Mouse (Mus musculus) urinary bladder, adult 18-20 months (tissue): ENCODE data around the gene Abca4.

Source experiments
- DNase-seq, 2 experiments: peaks; one replicate each; pipeline ENCODE4 v3.0.0; 2022; ENCODE audit warnings: low spot score in 2 of 2, mixed read lengths in 2 of 2

Gene Abca4

DNA sequence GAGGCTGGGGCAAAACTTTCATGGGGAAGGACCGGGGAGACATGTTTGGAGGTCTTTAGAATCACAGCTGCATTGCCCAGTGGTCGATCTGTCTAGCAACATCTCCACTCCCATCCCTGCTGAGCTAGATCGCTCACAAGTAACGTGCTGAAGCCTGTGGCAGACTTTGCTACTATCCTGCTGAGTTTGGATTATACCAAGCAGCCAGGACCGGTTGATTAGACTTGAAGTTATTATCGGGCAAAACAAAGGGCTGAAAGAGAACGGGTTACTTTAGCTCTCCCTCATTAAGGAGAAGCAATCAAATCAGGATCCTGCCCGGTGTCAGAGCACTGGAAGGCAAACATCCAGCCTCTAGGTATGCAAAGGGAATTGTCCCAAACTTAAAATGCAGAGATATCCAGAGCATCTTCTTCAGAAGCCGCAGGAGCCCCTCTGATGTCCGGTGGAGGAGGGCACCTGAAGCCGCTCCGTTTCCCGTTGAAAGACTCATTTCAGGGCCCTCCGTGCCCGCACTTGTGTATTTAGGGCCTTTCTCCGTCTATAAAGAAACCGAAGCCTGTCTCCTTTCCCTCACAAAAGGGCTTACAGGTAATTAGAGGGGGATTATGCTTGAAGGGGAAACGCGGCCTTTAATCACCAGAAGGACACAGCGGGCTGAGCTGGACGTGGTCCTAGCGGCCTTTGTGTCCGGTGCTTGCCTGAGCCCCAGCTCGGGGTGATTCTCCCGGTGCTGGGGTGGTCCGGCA, at the start of gene Abca4:
Gene Abca4, plus strand, starts transcription at position 645 of the 749 bp plus-strand sequence.
- no peak for DNase-seq

- DNase-seq, result no peak
Measured at GRCm38 (mm10) chr3:121995125-121995524, 49.1 kb upstream of the Abca4 start.

DNA sequence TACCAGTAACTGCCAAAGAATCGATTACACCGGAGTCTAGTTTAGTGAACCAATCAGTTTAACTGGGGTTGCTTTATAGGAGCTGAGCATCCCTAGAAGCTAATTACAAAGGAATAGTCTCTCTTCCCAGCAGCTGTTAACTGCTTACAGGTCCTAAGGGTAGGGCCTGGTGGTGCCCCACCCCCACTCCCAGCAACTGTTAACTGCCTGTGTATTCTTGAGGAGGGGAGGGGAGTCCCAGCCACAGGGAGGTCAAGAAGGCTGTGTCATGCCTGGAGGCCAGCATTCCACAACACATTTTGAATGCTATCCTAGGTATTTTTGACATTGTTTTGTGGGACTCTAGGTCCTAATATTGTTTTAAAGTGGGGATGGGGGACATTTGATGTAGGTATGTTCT, 44.3 kb upstream of the Abca4 start:
- DNase-seq, result no peak

- no peak for DNase-seq
Measured at GRCm38 (mm10) chr3:122001568-122001967, 42.7 kb upstream of the Abca4 start.

DNA sequence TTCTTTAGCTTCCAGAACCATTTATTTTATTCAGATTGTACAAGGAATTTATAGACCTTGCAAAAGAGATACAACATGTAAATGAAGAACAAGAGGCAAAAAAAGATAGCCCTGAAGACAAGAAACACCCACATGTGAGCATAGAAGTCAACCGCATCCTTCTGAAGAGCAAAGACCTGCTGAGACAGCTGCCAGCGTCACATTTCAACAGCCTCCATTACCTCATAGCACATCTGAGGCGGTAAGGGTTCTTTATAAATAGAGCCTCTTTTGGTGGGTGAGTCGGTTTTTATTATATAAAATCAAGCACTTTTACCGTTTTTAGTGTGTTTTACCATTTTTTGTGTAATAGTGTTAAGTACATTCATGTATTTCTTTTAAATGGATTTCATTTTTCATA, 34.4 kb upstream of the Abca4 start:
- no peak for DNase-seq

- DNase-seq, result no peak
Measured at GRCm38 (mm10) chr3:122010292-122010691, 34.0 kb upstream of the Abca4 start.

- DNase-seq, result no peak
Measured at GRCm38 (mm10) chr3:122012464-122012863, 31.8 kb upstream of the Abca4 start.

GRCm38 (mm10) chr3:122018421-122018820, 25.8 kb upstream of the Abca4 start:
- no peak for DNase-seq

- DNase-seq, result no peak
Measured at GRCm38 (mm10) chr3:122019159-122019558, 25.1 kb upstream of the Abca4 start.

DNA sequence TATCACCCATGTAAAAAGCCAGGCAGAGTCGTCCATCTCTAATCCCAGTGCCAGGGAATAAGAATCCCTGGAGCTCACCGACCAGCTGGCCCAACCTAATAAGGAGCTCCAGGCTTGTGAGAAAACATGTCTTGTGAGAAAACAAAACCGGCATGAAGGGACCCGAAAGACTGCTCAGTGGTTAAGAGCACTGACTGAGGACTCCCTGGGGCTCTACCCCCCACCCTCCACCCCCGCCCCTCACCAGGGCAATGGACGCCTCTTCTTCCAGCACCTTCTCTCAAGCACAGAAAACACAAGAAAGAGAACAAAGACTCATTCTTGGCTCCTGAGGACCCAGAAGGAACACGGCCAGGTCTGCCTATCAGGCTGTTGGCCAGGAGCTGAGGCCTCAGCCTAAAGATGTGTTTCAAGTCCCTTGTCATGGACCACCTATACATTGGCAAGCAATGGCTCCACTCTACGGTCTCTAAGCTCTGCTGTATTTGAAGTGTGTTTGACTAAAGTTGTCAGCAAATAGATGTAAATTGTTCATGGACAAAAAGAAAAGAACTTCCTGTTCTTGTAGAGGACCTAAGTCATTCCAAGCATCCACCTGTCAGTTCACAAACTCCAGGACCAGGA, 23.1 kb upstream of the Abca4 start:
- no peak for DNase-seq

DNA sequence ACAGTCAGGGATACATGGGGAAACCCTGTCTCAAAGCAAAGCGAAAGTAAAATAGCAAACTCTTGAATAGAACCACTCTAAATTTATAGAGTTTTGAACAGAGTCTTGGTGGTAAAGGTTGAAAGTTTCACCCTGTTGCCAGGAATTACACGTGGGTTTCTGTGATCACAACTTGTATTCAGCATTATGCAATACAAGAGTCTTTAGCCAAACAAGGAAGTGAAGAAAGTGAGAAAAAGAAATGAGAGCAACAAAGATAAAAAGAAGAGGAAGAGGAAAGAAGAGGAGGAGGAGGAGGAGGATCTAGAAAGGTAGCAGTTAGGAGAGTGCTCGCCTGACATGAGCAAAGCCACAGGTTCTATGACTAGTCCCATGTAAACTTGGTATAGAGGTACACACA, 21.9 kb upstream of the Abca4 start:
- DNase-seq, result no peak

DNA sequence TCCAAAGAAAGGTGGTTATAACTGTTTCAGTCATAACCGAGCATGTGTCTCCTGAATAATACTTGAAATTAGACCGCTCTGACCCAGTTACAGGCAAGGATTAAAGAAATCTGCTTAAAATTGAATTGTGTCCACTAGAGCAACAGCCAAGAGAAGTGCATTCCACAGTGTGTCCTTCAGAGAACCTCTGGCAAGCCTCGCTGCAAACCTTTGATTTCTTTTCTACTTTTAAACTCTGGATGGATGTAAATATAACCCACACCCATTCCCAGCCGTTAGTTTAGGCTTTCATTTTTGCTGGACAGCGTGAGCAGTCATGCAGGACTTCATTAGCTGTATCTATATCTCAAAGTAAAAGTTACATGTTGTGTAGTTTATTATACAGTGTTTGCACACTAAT, 17.6 kb upstream of the Abca4 start:
- no peak for DNase-seq

DNA sequence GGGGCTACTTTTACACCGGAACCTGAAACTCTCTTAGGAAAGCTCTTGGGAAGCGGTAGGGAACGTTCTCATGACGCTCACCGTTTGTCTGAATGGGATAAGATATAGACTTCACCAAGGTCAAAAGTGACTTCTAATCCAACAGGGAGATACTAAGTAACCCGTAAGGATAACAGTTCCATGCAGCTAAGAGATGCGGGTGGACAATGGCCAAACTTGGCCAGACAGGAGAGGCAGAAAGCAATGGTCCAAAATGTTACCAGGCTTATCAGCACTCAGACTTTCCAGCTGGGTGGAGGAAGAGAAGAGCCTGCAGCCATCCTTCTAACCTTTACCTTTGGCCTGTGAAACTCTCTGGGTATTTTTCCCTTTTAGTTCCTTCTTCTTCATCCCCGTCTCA, 16.5 kb upstream of the Abca4 start:
- DNase-seq, result no peak

DNA sequence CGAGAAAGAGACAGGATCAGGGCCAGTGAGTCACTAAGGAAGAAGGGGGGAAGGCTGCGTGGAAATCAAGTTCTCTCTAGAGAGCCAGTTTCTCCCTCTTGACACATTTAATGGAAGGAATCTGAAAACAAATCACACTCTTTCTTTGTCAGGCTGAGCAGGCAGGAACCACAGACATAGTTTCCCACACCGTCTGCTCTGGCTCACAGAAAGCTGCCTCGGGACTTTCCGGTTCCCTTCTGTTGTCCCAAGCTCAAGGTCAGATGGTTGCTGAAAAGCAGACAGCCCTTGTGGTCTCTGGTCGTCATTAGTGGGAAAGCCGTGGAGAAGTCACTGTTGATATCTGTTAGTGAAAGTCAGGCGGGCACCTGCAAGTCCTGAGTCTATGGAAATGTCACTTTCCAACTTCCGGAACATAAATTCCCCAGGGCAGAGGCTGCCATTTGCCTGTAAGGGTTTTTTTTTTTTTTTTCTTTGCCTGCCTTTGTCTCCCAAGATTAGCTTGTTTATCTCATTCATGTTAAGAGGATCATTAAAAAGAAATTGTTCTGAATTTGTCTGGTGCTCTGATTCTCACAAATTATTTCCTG, 10.9 kb upstream of the Abca4 start:
- no peak for DNase-seq

- DNase-seq, result no peak
Measured at GRCm38 (mm10) chr3:122034240-122034639, 10.0 kb upstream of the Abca4 start.

- no peak for DNase-seq
Measured at GRCm38 (mm10) chr3:122035092-122035491, 9.2 kb upstream of the Abca4 start.

GRCm38 (mm10) chr3:122040522-122040921, 3.7 kb upstream of the Abca4 start:
- DNase-seq, result no peak

- no peak for DNase-seq
Measured at GRCm38 (mm10) chr3:122043102-122043501, 1.1 kb upstream of the Abca4 start.

- no peak for DNase-seq
Measured at GRCm38 (mm10) chr3:122046187-122046620, 2.0 kb downstream of the Abca4 start.

GRCm38 (mm10) chr3:122047402-122047801, 3.2 kb downstream of the Abca4 start:
- no peak for DNase-seq

- peak in 1 of 2 experiments; percentile 54 for DNase-seq
Measured at GRCm38 (mm10) chr3:122047921-122048861, 3.9 kb downstream of the Abca4 start.

DNA sequence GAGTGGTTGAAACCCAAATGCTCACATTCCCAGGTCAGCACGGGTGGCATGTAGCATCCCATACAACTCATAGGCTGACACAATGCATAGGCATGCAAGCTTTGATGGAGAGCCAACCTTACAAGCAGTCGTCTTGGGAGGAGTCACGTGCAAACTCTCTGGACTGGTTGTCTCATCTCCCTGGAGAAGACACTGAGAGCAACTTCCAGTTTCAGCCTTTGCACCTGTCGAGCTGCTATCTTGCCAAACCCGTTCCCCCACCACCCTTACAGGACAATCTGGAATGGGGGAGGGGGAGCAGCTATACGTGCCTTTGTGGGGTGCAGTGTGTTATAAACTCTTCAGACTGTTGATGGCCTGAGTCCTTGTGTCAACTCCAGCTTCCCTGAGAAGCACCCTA, 4.9 kb downstream of the Abca4 start:
- DNase-seq, result no peak
